Mouse (Mus musculus): Measurements from ENCODE around the gene Plekha4. TPM values are rescaled to one million over a fixed set of nuclear protein-coding genes. Genes with fewer than 3 reads are reported as not detected.

The Plekha4 gene
- total and polyA plus RNA-seq, 3 experiments: 0.12 to 0.65 TPM; not detected in 1

DNA sequence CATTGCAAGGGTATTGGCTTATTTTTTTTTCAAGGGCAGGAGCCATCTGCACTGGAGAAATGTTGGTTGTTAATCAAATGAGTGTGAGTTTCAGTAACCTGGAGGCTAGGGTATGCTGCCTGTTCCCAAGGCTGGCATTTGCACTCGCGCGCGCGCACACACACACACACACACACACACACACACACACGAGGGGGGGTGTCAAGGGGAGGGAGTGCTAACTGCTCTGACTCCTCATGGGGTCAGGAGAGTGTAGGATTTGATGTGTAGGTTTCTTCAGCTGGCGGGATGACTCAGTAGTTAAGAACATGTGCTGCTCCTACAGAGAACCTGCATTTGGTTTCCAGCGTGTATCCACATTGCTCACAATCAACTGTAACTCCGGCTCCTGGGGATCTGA lies 35.3 kb upstream of the Plekha4 start:
- no peaks in the 10 kb centered on the region for H3K27me3 ChIP-seq (ENCODE audit: control insufficient read depth in 1 of 2, insufficient read depth in 2 of 2, low read length in 2 of 2)
- TF ChIP-seq MAX (IDR thresholded peaks at IDR 0.05; ENCODE audit: low read length): no peak
- H3K4me1 ChIP-seq (ENCODE audit: control insufficient read depth in 1 of 2, insufficient read depth in 2 of 2, low read length in 2 of 2): peaks cover 8 to 31% of the 10 kb centered on the region in 2 experiments
- peak; percentile 35 for DNase-seq (ENCODE audit: low read depth, low spot score)
- peaks cover 0 to 25% of the 10 kb centered on the region in 2 experiments; a peak in 3 of 4 replicates for H3K36me3 ChIP-seq (ENCODE audit: control insufficient read depth in 1 of 2, insufficient read depth in 2 of 2, low read length in 2 of 2)
- no peak overlapping the region for H3K27ac ChIP-seq (ENCODE audit: control insufficient read depth, low read depth, low read length)
- H3K9me3 ChIP-seq (replicated peaks; ENCODE audit: insufficient read depth, low read length): no peaks in the 10 kb centered on the region
- H3K4me3 ChIP-seq (ENCODE audit: control insufficient read depth in 1 of 2, insufficient read depth in 1 of 2, low read depth in 2 of 2, low read length in 2 of 2): 0 out of 4 replicates have a peak overlapping the region, but pooled peaks of 1 of the 2 experiments have one; percentile 13
- H3K9ac ChIP-seq (ENCODE audit: control insufficient read depth, low read depth, low read length, poor library complexity, severe bottlenecking): no peak overlapping the region
- H3K79me2 ChIP-seq (ENCODE audit: control insufficient read depth, insufficient read depth, low read length, poor library complexity): no peaks in the 10 kb centered on the region

DNA sequence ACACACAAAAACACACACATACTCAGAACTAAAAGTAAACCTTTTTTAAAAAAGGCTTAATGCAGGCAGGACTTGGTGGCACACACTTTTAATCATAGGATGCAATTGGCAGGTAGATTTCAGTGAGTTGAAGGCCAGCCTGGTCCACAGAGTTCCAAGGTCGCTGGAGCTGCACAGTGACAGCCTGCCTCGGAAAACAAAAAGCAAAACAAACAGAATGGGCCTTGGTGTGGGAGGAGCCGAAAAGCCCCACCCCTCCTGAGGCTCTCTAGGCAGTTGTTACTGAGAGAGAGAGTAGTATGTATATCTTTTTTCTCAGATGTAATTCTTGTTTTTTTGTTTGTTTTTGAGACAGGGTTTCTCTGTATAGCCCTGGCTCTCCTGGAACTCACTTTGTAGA lies 34.9 kb upstream of the Plekha4 start:
- H3K27ac ChIP-seq (ENCODE audit: control insufficient read depth, low read depth, low read length): no peak overlapping the region
- peak overlapping the region in 1 of 2 experiments; percentile 13; a peak in 1 of 4 replicates for H3K4me3 ChIP-seq (ENCODE audit: control insufficient read depth in 1 of 2, insufficient read depth in 1 of 2, low read depth in 2 of 2, low read length in 2 of 2)
- no peak overlapping the region for H3K9ac ChIP-seq (ENCODE audit: control insufficient read depth, low read depth, low read length, poor library complexity, severe bottlenecking)
- peaks cover 0 to 25% of the 10 kb centered on the region in 2 experiments; a peak in 3 of 4 replicates for H3K36me3 ChIP-seq (ENCODE audit: control insufficient read depth in 1 of 2, insufficient read depth in 2 of 2, low read length in 2 of 2)
- H3K27me3 ChIP-seq (ENCODE audit: control insufficient read depth in 1 of 2, insufficient read depth in 2 of 2, low read length in 2 of 2): no peaks in the 10 kb centered on the region
- peaks cover 8 to 28% of the 10 kb centered on the region in 2 experiments for H3K4me1 ChIP-seq (ENCODE audit: control insufficient read depth in 1 of 2, insufficient read depth in 2 of 2, low read length in 2 of 2)
- no peaks in the 10 kb centered on the region for H3K79me2 ChIP-seq (ENCODE audit: control insufficient read depth, insufficient read depth, low read length, poor library complexity)
- DNase-seq (ENCODE audit: low read depth, low spot score): peak; percentile 59
- TF ChIP-seq ZMIZ1 (IDR thresholded peaks at IDR 0.05; ENCODE audit: low read depth, low read length) (peak; percentile 32; the same call in 1 of the 2 replicates), ZKSCAN1 (IDR thresholded peaks at IDR 0.05; ENCODE audit: low read depth, low read length) (0 out of 2 replicates have a peak, but pooled peaks have one; percentile 12), CHD1 (IDR thresholded peaks at IDR 0.05; ENCODE audit: low read depth, low read length) (no peak)
- H3K9me3 ChIP-seq (replicated peaks; ENCODE audit: insufficient read depth, low read length): no peaks in the 10 kb centered on the region

GRCm38 (mm10) chr7:45492225-45492844 lies 33.8 kb upstream of the Plekha4 start:
- Histone ChIP-seq H3K4me3 (ENCODE audit: control insufficient read depth in 1 of 2, insufficient read depth in 1 of 2, low read depth in 2 of 2, low read length in 2 of 2) (no peak overlapping the region), H3K4me1 (ENCODE audit: control insufficient read depth in 1 of 2, insufficient read depth in 2 of 2, low read length in 2 of 2) (peaks cover 8 to 20% of the 10 kb centered on the region in 2 experiments), H3K27me3 (ENCODE audit: control insufficient read depth in 1 of 2, insufficient read depth in 2 of 2, low read length in 2 of 2) (no peaks in the 10 kb centered on the region), H3K9me3 (replicated peaks; ENCODE audit: insufficient read depth, low read length) (no peaks in the 10 kb centered on the region), H3K9ac (ENCODE audit: control insufficient read depth, low read depth, low read length, poor library complexity, severe bottlenecking) (no peak overlapping the region), H3K27ac (ENCODE audit: control insufficient read depth, low read depth, low read length) (no peak overlapping the region), H3K36me3 (ENCODE audit: control insufficient read depth in 1 of 2, insufficient read depth in 2 of 2, low read length in 2 of 2) (peaks cover 0 to 18% of the 10 kb centered on the region in 2 experiments; a peak in 3 of 4 replicates), H3K79me2 (ENCODE audit: control insufficient read depth, insufficient read depth, low read length, poor library complexity) (no peaks in the 10 kb centered on the region)
- DNase-seq (ENCODE audit: low read depth, low spot score): no peak
- TF ChIP-seq NRF1 (IDR thresholded peaks at IDR 0.05; ENCODE audit: insufficient read depth, low read depth, low read length, poor library complexity, severe bottlenecking): no peak
- 0 out of 4 replicates have a peak, but pooled peaks of 1 of the 2 experiments have one; percentile 32 for TF ChIP-seq POLR2A (IDR thresholded peaks at IDR 0.05; ENCODE audit: control insufficient read depth in 1 of 2, insufficient read depth in 1 of 2, low read depth in 1 of 2, low read length in 2 of 2, poor library complexity in 1 of 2)

GRCm38 (mm10) chr7:45492951-45493350 lies 33.2 kb upstream of the Plekha4 start:
- H3K4me3 ChIP-seq (ENCODE audit: control insufficient read depth in 1 of 2, insufficient read depth in 1 of 2, low read depth in 2 of 2, low read length in 2 of 2): no peak overlapping the region
- no peak overlapping the region for H3K9ac ChIP-seq (ENCODE audit: control insufficient read depth, low read depth, low read length, poor library complexity, severe bottlenecking)
- no peaks in the 10 kb centered on the region for H3K9me3 ChIP-seq (replicated peaks; ENCODE audit: insufficient read depth, low read length)
- no peaks in the 10 kb centered on the region for H3K79me2 ChIP-seq (ENCODE audit: control insufficient read depth, insufficient read depth, low read length, poor library complexity)
- peaks cover 8 to 20% of the 10 kb centered on the region in 2 experiments for H3K4me1 ChIP-seq (ENCODE audit: control insufficient read depth in 1 of 2, insufficient read depth in 2 of 2, low read length in 2 of 2)
- peaks cover 0 to 18% of the 10 kb centered on the region in 2 experiments; a peak in 3 of 4 replicates for H3K36me3 ChIP-seq (ENCODE audit: control insufficient read depth in 1 of 2, insufficient read depth in 2 of 2, low read length in 2 of 2)
- TF ChIP-seq EP300 (IDR thresholded peaks at IDR 0.05; ENCODE audit: low read depth in 1 of 2, low read length in 2 of 2): no peak
- no peak for TF ChIP-seq USF2 (IDR thresholded peaks at IDR 0.05; ENCODE audit: borderline replicate concordance in 1 of 2, insufficient read depth in 1 of 2, low read depth in 1 of 2, low read length in 2 of 2)
- TF ChIP-seq ELF1 (IDR thresholded peaks at IDR 0.05; ENCODE audit: low read depth, low read length): no peak
- TF ChIP-seq JUND (IDR thresholded peaks at IDR 0.05; ENCODE audit: low read depth, low read length): no peak
- no peak for TF ChIP-seq ZMIZ1 (IDR thresholded peaks at IDR 0.05; ENCODE audit: low read depth, low read length)
- H3K27ac ChIP-seq (ENCODE audit: control insufficient read depth, low read depth, low read length): no peak overlapping the region
- no peak for DNase-seq (ENCODE audit: low read depth, low spot score)
- no peaks in the 10 kb centered on the region for H3K27me3 ChIP-seq (ENCODE audit: control insufficient read depth in 1 of 2, insufficient read depth in 2 of 2, low read length in 2 of 2)

Measured in MEL (cell line).